Mouse (Mus musculus): ENCODE data around the gene Gpr1. TPM values are rescaled to one million over a fixed set of nuclear protein-coding genes. Genes with fewer than 3 reads are reported as not detected.

The Gpr1 gene
- total RNA-seq (2021) = under 1 TPM; 0.47 to 0.48 TPM
- long read RNA-seq = 0 reads

GRCm38 (mm10) chr1:63214271-63214558 lies at the start of gene Gpr1:
Gene Gpr1 (minus strand): TSS chr1:63214543.
- no peak for DNase-seq (ENCODE audit: low spot score in 2 of 2)

DNA sequence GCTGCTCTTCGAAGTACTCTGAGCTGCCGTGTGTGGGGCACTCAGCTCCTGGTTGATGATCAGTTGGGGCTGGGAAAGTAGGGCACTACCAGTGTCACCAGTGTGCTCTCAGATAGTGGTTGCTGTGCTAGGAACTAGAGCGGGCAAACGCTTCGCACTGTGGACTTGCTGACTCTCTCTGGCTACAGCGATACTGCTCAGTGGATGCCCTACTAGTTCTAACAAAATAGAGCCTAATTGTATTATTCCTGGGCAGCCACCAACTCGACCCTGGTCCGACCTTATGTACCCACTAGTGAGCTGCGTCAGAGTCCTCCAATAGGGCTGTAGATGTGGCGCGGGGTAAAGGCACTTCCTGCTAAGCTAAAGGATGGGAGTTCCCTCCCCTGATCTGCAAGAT lies 49.3 kb upstream of the Gpr1 start:
- no peak for DNase-seq (ENCODE audit: low spot score in 2 of 2)

DNA sequence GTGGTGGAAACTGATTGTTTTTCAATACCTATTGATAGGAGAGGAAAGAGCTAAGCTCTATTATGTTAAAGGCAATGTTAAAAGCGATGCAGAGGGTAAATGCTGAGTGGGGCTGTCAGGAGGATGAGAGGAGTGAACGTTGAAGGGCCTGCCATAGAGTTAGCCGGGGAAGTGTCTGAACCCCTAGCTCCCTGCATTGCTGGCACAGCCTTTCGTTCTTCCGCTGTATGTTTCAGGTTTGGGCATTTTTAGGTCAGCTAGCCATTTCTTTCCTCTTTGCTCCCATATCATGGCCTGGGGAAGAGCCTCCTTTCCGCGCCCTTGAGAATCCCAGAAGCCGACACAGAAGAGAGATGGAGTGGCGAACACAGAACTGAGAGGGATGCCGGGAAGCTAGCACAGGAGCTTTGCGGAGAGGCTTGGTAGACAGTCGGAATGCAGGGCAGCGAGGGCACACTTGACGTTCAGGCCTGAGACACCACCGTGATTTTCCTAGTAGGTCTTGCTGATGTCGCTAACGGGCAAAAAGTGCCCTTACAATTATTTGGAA lies 46.8 kb upstream of the Gpr1 start:
- DNase-seq (ENCODE audit: low spot score in 2 of 2) = no peak

GRCm38 (mm10) chr1:63260742-63261033 lies 46.3 kb upstream of the Gpr1 start:
- no peak for DNase-seq (ENCODE audit: low spot score in 2 of 2)

- DNase-seq (ENCODE audit: low spot score in 2 of 2) = no peak
Measured at GRCm38 (mm10) chr1:63259916-63260741, 45.8 kb upstream of the Gpr1 start.

- DNase-seq (ENCODE audit: low spot score in 2 of 2) = no peak
Measured at GRCm38 (mm10) chr1:63259271-63259830, 45.0 kb upstream of the Gpr1 start.

GRCm38 (mm10) chr1:63258501-63258900 lies 44.2 kb upstream of the Gpr1 start:
- no peak for DNase-seq (ENCODE audit: low spot score in 2 of 2)

- peak in 1 of 2 experiments; percentile 52 for DNase-seq (ENCODE audit: low spot score in 2 of 2)
Measured at GRCm38 (mm10) chr1:63256083-63256482, 41.7 kb upstream of the Gpr1 start.

GRCm38 (mm10) chr1:63255101-63255500 lies 40.8 kb upstream of the Gpr1 start:
- DNase-seq (ENCODE audit: low spot score in 2 of 2) = no peak

- no peak for DNase-seq (ENCODE audit: low spot score in 2 of 2)
Measured at GRCm38 (mm10) chr1:63253291-63253690, 38.9 kb upstream of the Gpr1 start.

DNA sequence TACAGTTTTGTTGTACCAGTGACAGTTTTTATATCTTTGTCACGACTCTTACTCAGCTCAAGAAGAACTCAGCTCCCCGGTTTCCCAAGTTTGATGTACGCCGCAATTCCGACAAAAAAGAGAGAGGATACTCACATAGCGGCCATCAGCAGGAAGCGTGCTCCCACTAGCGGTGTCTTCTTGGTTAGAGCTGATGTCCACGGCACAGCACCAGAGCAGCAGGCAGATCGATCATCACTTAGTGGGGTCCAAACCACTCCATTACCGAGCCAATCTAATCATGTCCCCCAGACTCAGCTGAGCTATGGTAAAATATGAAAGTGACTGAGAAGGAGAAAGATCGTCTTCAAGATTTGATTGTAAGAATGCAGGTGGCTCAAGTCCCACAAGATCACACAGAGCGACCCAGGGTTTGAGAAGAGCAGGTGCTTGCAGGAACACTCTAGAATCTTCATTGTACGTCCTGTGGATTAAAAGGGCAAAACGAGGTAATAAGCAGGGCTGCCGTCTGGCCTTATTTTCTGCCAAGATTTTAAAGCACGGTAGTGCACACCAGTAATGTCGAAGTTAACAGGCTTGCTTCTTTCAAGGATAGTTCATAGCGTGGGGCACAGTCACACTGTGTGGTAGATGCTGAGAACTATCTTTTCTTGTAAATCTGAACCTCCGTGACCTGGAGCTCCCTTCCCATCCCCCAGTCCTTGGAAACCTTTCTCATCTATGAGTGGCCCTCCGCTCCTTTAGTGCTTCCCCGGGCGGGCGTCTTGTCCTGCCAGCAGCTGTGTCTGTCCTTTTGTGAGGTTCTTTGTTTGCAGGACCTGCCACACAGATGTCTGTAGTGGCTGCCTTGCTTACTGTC lies 38.2 kb upstream of the Gpr1 start:
- DNase-seq (ENCODE audit: low spot score in 2 of 2) = no peak

DNA sequence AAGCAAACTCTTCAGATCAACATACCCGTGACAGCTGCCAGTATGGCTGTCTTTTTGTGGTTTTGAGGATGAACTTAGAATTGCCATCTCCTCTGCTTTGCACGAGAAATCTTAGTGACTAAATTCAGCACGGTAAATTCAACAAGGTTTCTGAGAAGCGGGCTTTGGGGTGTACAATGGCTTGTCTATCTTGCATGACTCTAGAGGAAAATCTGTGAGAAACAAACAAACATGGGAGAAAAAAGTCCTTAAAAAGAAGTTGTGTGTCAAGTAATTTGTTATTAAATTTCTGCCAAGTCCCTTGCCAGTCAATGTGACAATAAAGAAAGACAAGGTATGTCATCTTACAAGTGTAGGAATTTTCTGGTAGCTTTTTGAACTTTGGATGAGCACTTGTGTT lies 34.9 kb upstream of the Gpr1 start:
- no peak for DNase-seq (ENCODE audit: low spot score in 2 of 2)

DNA sequence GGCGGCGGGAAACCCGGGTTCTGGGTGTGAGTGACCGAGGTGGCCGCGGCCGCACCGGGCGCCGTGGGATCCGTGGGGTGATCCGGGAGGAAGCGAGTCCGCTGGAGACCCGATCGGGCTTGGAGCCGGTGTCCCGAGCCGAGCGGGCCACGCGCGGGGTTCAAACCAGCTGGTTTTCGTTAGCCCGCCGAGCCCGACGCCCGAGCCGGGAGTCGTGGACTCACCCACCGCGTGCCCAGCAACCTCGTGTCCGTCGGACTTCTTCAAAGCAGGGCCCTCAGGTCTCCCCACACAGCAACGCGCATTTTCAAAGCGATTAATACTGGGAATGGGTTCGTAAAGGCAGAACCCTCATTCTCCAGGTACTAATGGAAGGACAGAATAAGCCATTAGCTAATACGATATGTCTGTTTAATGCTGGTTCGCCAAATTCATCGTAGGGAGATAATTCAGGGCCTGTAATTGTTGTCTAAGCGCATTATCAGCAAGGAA lies 34.1 kb upstream of the Gpr1 start:
- no peak for DNase-seq (ENCODE audit: low spot score in 2 of 2)

DNA sequence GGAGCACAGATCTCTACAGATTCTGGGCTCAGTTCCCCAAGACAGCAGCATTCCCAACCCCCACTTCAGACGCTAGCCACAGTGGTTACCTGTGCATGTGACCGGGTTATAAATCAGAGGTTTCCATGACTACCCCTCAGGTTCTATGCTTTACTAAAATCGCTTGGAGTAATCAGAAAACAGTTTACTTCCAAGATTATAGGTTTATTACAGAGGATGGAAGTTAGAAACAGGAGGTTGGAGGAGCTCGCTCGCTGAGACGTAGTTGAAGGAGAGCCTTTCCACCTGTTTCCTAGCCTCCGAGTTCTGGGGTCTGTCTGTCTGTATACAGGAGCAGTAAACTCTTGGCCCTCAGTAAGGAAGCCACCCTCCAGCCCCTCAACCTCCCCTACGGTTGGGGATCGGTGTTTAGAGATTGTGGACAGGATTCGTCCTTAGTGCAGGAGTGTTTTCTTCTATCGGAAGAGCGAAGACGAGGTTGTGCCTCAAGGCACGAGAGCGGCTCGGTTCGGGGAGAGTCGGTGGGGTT lies 33.6 kb upstream of the Gpr1 start:
- DNase-seq (ENCODE audit: low spot score in 2 of 2) = no peak

- DNase-seq (ENCODE audit: low spot score in 2 of 2) = no peak
Measured at GRCm38 (mm10) chr1:63246862-63247521, 32.6 kb upstream of the Gpr1 start.

- no peak for DNase-seq (ENCODE audit: low spot score in 2 of 2)
Measured at GRCm38 (mm10) chr1:63243854-63244253, 29.5 kb upstream of the Gpr1 start.

- DNase-seq (ENCODE audit: low spot score in 2 of 2) = no peak
Measured at GRCm38 (mm10) chr1:63239751-63240150, 25.4 kb upstream of the Gpr1 start.

GRCm38 (mm10) chr1:63239305-63239704 lies 25.0 kb upstream of the Gpr1 start:
- no peak for DNase-seq (ENCODE audit: low spot score in 2 of 2)

DNA sequence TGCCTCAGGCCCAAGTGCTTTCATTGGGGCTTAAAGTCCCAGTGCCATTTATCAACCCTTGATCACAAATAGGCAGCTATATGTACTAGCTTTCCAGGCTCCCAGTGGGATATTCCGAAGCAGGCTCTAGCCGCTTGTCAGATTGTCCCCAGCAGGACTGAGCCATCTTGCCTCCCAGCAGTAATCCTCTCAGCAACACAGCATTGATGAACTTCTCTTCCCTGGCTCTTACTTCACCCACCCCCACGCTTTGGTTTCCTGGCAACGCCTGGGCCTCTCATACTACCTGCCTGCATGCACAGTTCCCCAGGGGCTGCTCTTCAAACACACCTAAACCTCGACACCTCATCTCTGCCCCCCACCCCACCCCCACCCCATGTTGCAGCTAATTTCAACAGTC lies 23.0 kb upstream of the Gpr1 start:
- DNase-seq (ENCODE audit: low spot score in 2 of 2) = no peak

- no peak for DNase-seq (ENCODE audit: low spot score in 2 of 2)
Measured at GRCm38 (mm10) chr1:63227241-63227640, 12.9 kb upstream of the Gpr1 start.

DNA sequence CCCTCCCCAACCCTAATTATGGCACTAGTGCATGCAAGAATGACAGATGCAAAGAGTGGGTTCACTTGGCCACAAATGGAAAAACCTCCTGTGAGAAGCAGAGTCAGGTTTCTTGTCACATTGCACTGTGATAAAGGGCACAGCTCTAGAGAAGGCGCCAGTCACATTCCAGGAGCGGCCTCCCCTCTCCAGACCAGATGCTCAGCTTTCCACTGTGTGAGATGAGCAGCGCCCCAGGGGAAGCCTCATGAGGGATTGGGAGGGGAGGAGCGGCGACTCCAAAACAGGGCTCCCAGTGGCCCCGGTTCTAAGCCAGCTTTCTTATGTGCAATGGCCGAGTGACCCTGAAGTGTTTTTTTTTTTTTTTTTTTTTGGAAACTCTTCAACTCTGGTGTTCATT lies 11.5 kb upstream of the Gpr1 start:
- DNase-seq (ENCODE audit: low spot score in 2 of 2) = no peak

All from layer of hippocampus, adult 18-20 months (tissue).